Mouse (Mus musculus) small intestine, adult 2 months (tissue): ENCODE measurements around the gene Eif3l.
A peak's percentile ranks its signal among the peaks of the same experiment; 100 is the strongest.

Experiments
- CTCF ChIP-seq: fragments of 200-500 bp; IDR thresholded peaks from 2 replicates; pipeline ENCODE4 v1.5.1; 2012; ENCODE audit warnings: low read depth, mild to moderate bottlenecking, control low read depth, inconsistent platforms, low read length, moderate library complexity, mixed read lengths; ENCODE audit not compliant: insufficient replicate concordance, insufficient read length; ENCODE audit errors: extremely low read depth
- POLR2A ChIP-seq: fragments of 200-500 bp; IDR thresholded peaks from 2 replicates; pipeline ENCODE4 v1.6.1; 2012; ENCODE audit warnings: low read depth, mild to moderate bottlenecking, control low read depth, inconsistent platforms, low read length, moderate library complexity

- 0 out of 2 replicates have a peak, but pooled peaks have one; percentile 39 for TF ChIP-seq POLR2A
- no peak for TF ChIP-seq CTCF
These were observed at the start of gene Eif3l for GRCm38 (mm10) chr15:79074913-79075532.
